Mouse (Mus musculus) kidney, postnatal 0 days (tissue): ENCODE results near the gene Tmem222. TPM values are rescaled to one million over a fixed set of nuclear protein-coding genes. Genes with fewer than 3 reads are reported as not detected.

ENCODE experiments used
- ATAC-seq: fragments of 200-750 bp; cut with Nextera tagmentation; replicated peaks from 2 replicates; pipeline ENCODE4 v1.8.0; 2017; ENCODE audit warnings: low read depth, moderate number of reproducible peaks, moderate TSS enrichment, moderate library complexity; ENCODE audit not compliant: low FRiP score
- DNase-seq: peaks from one replicate; pipeline ENCODE4 v3.0.0-alpha.2; 2016; ENCODE audit warnings: low spot score
- H3K27ac ChIP-seq: fragments of 300-500 bp; sonication (generic); 2 replicates; pipeline ENCODE4 v1.5.1; 2014; ENCODE audit warnings: mild to moderate bottlenecking
- H3K27me3 ChIP-seq: fragments of 300-500 bp; sonication (generic); 2 replicates; pipeline ENCODE4 v1.6.1; 2014; ENCODE audit warnings: low read length, mixed read lengths; ENCODE audit not compliant: insufficient read depth
- H3K36me3 ChIP-seq: fragments of 300-500 bp; sonication (generic); 2 replicates; pipeline ENCODE4 v1.6.1; 2014; ENCODE audit warnings: low read length, mixed read lengths; ENCODE audit not compliant: insufficient read depth
- H3K4me1 ChIP-seq: fragments of 300-500 bp; sonication (generic); replicated peaks from 2 replicates; pipeline ENCODE4 v1.6.1; 2014; ENCODE audit warnings: antibody characterized with exemption, low read length, mixed read lengths; ENCODE audit not compliant: insufficient read depth
- H3K4me2 ChIP-seq: fragments of 300-500 bp; sonication (generic); 2 replicates; pipeline ENCODE4 v1.6.1; 2014; ENCODE audit warnings: mild to moderate bottlenecking, low read length, moderate library complexity, mixed read lengths
- H3K4me3 ChIP-seq: fragments of 300-500 bp; sonication (generic); replicated peaks from 2 replicates; pipeline ENCODE4 v1.5.1; 2014; ENCODE audit warnings: low read depth, low read length
- H3K9ac ChIP-seq: fragments of 300-500 bp; sonication (generic); 2 replicates; pipeline ENCODE4 v1.6.1; 2014; ENCODE audit warnings: low read depth, low read length
- H3K9me3 ChIP-seq: fragments of 300-500 bp; sonication (generic); replicated peaks from 2 replicates; pipeline ENCODE4 v1.6.1; 2016; ENCODE audit warnings: low read length, inconsistent platforms, mixed read lengths
- CTCF ChIP-seq: IDR thresholded peaks from 2 replicates; pipeline ENCODE4 v1.5.1; 2016; ENCODE audit warnings: antibody characterized with exemption, low read depth, mild to moderate bottlenecking, moderate library complexity
- whole genome bisulfite sequencing: fragments of 180-500 bp; shearing (Covaris S2); extraction: QIAGEN DNeasy Blood & Tissue Kit; methylation state at CpG from one replicate; pipeline ENCODE4 v1.1.7; 2014; 5-methylcytosine and 5-hydroxymethylcytosine counted together
- polyA plus RNA-seq: library from polyadenylated mRNA; unstranded; fragments of >200 nt; fragmentation: Nextera tagmentation; extraction: Ambion mirVana; gene quantifications from 2 replicates; pipeline ENCODE4 v1.2.1, GENCODE M21; 2015

Tmem222 gene
- polyA plus RNA-seq, 1 experiment from 2014 or later, result 74.5 TPM

DNA sequence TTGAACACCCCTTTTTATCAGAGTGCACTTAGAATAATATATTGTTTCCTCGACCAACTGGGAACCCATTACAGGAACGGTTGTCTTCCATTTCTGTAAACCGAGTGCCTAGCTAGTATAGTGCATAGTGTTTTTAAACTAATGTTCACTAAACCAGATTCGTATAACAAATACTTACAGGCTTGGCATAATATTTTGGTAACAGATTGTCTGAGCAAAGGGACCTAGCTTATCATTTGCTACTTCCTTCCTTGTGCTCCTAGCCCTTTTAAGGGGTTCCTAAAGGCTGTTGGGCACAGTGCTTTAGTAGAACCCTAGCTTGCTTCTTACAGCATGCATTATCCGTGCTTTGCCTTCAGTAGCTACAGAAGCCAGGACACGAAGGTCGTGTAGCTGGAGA lies 3.9 kb upstream of the Tmem222 start:
- H3K4me1 ChIP-seq, result peaks cover 3% of the 10 kb centered on the region; the same call in 1 of the 2 replicates
- no peak overlapping the region for H3K9ac ChIP-seq
- H3K4me2 ChIP-seq, result no peak overlapping the region
- no peaks in the 10 kb centered on the region for H3K9me3 ChIP-seq
- H3K27me3 ChIP-seq, result no peaks in the 10 kb centered on the region
- DNase-seq, result no peak
- H3K4me3 ChIP-seq, result no peak overlapping the region
- WGBS, result 33% methylated on average over 7 of the region's 7 CpGs
- no peak for TF ChIP-seq CTCF
- no peaks in the 10 kb centered on the region for H3K36me3 ChIP-seq
- ATAC-seq, result no peak
- H3K27ac ChIP-seq, result no peak overlapping the region

GRCm38 (mm10) chr4:133278482-133278881 lies 890 bp upstream of the Tmem222 start:
- no peaks in the 10 kb centered on the region for H3K27me3 ChIP-seq
- H3K27ac ChIP-seq, result peak overlapping the region; percentile 82; the same call in 1 of the 2 replicates
- H3K4me3 ChIP-seq, result 0 out of 2 replicates have a peak overlapping the region, but pooled peaks have one; percentile 55
- no peak overlapping the region for H3K9ac ChIP-seq
- H3K9me3 ChIP-seq, result no peaks in the 10 kb centered on the region
- H3K4me2 ChIP-seq, result peak overlapping the region; percentile 80
- no peak for TF ChIP-seq CTCF
- H3K4me1 ChIP-seq, result peaks cover 6% of the 10 kb centered on the region
- 85% methylated on average over 3 of the region's 3 CpGs for WGBS
- ATAC-seq (no peak), DNase-seq (no peak)
- H3K36me3 ChIP-seq, result no peaks in the 10 kb centered on the region

DNA sequence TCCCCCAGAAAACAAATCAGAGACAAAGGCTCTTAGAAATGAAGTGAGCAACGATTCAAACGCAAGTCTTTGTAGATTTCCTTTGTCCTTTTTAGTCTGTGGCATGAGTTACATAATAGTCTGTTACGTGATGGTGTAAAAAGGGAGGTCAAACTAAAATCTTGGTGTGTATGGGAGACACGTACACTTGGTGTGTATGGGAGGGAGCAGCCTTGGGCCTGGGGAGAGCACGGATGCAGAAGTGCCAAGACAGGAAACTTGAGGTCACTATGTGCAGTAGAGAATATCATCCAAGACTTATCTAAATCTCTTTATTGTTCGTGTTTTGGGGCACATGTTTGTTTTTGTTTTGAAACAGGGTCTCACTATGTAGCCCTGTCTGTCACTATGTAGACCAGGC lies 475 bp upstream of the Tmem222 start:
- Histone ChIP-seq H3K4me2 (peak overlapping the region; percentile 80), H3K9ac (peak overlapping the region; percentile 75; the same call in 1 of the 2 replicates), H3K27ac (peak overlapping the region; percentile 82), H3K9me3 (no peaks in the 10 kb centered on the region), H3K36me3 (no peaks in the 10 kb centered on the region), H3K27me3 (no peaks in the 10 kb centered on the region), H3K4me3 (peak overlapping the region; percentile 55), H3K4me1 (peaks cover 6% of the 10 kb centered on the region)
- 20% methylated on average over 6 of the region's 6 CpGs for WGBS
- ATAC-seq (no peak), DNase-seq (no peak)
- TF ChIP-seq CTCF, result no peak

GRCm38 (mm10) chr4:133270929-133271328 lies 6.7 kb downstream of the Tmem222 start:
- Histone ChIP-seq H3K4me1 (no peaks in the 10 kb centered on the region; the same call in 1 of the 2 replicates), H3K36me3 (peaks cover 35% of the 10 kb centered on the region), H3K9ac (no peak overlapping the region), H3K9me3 (no peaks in the 10 kb centered on the region), H3K4me3 (no peak overlapping the region), H3K27me3 (no peaks in the 10 kb centered on the region), H3K4me2 (no peak overlapping the region), H3K27ac (no peak overlapping the region)
- no peak for DNase-seq
- no peak for ATAC-seq
- WGBS, result 91% methylated on average over 9 of the region's 9 CpGs
- no peak for TF ChIP-seq CTCF

DNA sequence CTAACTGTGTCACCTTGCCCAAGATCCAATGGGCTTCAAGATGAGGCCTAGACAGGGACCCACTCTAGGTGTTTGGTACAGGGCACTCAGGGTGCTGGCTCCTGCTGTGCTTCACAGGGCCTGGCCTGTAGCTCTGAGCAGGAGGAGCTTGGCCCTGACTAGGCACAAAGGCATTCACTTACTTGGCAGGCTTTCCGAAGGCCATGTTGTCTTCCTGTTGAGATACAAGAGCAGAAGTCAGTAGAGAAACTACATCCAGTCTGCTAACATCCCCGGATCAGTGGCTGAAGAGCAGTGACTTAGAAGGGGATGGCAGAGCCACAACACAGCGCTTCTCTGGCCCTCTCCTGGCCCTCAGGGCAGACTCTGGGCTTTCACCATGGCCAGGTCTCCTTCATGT lies 8.0 kb downstream of the Tmem222 start:
- Histone ChIP-seq H3K27ac (no peak overlapping the region), H3K36me3 (peaks cover 44% of the 10 kb centered on the region), H3K4me1 (no peaks in the 10 kb centered on the region), H3K27me3 (no peaks in the 10 kb centered on the region), H3K4me2 (no peak overlapping the region), H3K9me3 (no peaks in the 10 kb centered on the region), H3K9ac (no peak overlapping the region), H3K4me3 (no peak overlapping the region)
- WGBS, result 91% methylated on average over 3 of the region's 3 CpGs
- ATAC-seq, result no peak
- TF ChIP-seq CTCF, result no peak
- DNase-seq, result no peak

DNA sequence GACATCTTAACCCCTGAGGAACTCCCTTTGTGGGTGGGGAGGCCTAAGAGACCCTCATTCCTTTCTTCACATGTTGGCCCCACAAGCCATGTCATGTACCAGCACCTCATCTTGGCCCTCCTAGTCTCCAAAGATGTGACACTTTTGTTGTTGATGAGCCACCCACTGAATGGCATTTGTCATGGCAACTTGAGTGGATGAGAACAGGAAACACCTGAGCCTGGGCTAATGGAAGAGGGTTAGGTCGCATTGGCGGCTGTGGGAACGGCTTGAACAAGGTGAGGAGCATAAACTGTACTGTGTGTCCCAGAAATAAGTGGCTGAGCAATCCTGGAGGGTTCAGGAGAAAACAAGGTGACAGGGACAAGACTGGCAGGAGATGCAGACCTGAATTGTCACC lies 8.7 kb downstream of the Tmem222 start:
- TF ChIP-seq CTCF, result no peak
- H3K9ac ChIP-seq, result no peak overlapping the region
- H3K4me3 ChIP-seq, result no peak overlapping the region
- H3K27ac ChIP-seq, result no peak overlapping the region
- H3K4me2 ChIP-seq, result no peak overlapping the region
- no peaks in the 10 kb centered on the region for H3K9me3 ChIP-seq
- WGBS, result 91% methylated on average over 3 of the region's 3 CpGs
- no peaks in the 10 kb centered on the region for H3K4me1 ChIP-seq
- peaks cover 44% of the 10 kb centered on the region for H3K36me3 ChIP-seq
- H3K27me3 ChIP-seq, result no peaks in the 10 kb centered on the region
- ATAC-seq (no peak), DNase-seq (no peak)

GRCm38 (mm10) chr4:133266248-133266880 lies 11.2 kb downstream of the Tmem222 start:
- no peaks in the 10 kb centered on the region for H3K4me1 ChIP-seq
- no peak overlapping the region for H3K4me2 ChIP-seq
- WGBS, result 88% methylated on average over 12 of the region's 12 CpGs
- H3K27me3 ChIP-seq, result no peaks in the 10 kb centered on the region
- H3K27ac ChIP-seq, result no peak overlapping the region
- no peaks in the 10 kb centered on the region for H3K9me3 ChIP-seq
- DNase-seq (no peak), ATAC-seq (no peak)
- H3K4me3 ChIP-seq, result no peak overlapping the region
- H3K36me3 ChIP-seq, result peaks cover 44% of the 10 kb centered on the region
- no peak for TF ChIP-seq CTCF
- no peak overlapping the region for H3K9ac ChIP-seq
